Mouse (Mus musculus) G1E (cell line): ENCODE data around the gene Azin2.

Source experiments
- CTCF ChIP-seq: IDR thresholded peaks from 2 replicates; pipeline ENCODE4 v1.5.1; 2012; ENCODE audit warnings: low read depth, low read length, inconsistent platforms, mixed read lengths
- GATA1 ChIP-seq: IDR thresholded peaks from 2 replicates; pipeline ENCODE4 v1.6.1; 2012; ENCODE audit warnings: borderline replicate concordance, low read length, inconsistent platforms, mixed read lengths
- POLR2AphosphoS5 ChIP-seq: IDR thresholded peaks from 2 replicates; pipeline ENCODE4 v1.6.1; 2012; ENCODE audit warnings: low read depth, low read length, inconsistent platforms; ENCODE audit not compliant: insufficient replicate concordance
- TAL1 ChIP-seq: conservative IDR thresholded peaks from 2 replicates; pipeline ENCODE4 v1.6.1; 2012; ENCODE audit warnings: low read depth, low read length, inconsistent platforms, mixed read lengths

DNA sequence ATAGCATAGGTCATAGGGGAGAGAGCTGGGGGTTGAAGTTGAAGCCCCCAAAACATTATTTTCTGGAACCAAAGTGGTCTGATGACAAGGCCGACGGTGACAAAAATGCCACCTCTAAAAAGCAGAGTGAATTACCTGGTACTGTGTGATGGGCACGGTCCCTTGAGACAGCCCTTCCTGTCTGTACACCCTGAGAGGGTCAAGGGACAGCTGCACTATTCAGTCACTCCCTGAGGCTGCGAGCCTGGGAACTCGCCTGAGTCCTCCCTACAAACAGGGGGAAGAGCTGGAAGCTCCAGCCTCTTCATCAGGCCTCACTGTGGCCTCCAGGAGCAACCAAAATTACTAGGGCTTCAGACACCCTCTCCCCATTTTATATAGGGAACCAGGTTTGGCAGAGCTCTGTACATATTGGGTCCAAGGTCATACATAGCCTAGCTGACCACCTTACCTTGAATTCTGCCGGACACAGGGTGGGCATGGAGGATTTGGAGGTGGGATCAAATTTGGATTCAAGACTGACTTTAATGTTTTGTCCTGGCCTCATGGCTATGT, 73.7 kb downstream of the Azin2 start:
- TF ChIP-seq CTCF: no peak
- TF ChIP-seq GATA1: no peak
- TF ChIP-seq TAL1: no peak
- no peak for TF ChIP-seq POLR2AphosphoS5
